Mouse (Mus musculus): ENCODE results near the gene Mrgprf. TPM values are rescaled to one million over a fixed set of nuclear protein-coding genes. Genes with fewer than 3 reads are reported as not detected.
A peak's percentile ranks its signal among the peaks of the same experiment; 100 is the strongest.

The Mrgprf gene
- polyA plus RNA-seq (2011; ENCODE audit: insufficient read length, low read depth, missing spikeins): 33.0 and 38.2 TPM in 2 replicates

DNA sequence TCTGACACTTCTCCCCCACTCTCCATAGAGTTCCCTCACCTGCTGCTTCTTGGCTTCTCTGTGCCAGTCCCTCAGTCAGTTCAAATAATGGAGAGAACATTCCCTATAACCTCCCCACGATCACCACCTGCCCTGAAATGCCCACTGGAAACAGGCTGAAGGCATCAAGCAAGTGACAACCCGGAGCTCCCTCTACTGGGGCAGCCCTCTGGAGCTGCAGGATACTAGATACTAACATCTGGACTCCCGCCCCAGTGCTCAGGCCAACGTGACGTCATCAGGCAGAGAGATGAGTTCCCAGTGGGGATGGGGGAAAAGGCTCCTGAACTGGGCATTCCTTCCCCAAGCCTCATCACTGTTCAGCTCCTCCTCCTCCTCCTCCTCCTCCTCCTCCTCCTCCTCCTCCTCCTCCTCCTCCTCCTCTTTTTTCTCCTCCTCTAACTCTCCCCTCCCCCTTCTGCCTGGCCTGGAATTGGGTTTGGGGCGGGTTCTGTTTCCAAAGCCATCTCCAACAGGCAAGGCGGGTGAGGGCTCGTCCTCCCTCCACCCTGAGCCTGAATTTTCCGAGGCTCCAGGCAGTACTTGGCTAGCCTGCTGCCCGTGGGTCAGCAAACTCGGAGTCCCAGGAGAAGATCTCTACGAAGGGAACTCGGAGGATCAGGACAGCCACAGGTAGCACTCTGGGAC, at the start of gene Mrgprf:
Gene Mrgprf, plus strand, starts transcription at position 508 of the 687 bp plus-strand sequence.
- Histone ChIP-seq H3K4me3 (ENCODE audit: insufficient read depth, low read length) (peak within 1 kb of the TSS; percentile 11), H3K27ac (ENCODE audit: insufficient read depth, low read length) (peak within 1 kb of the TSS; percentile 96), H3K4me1 (ENCODE audit: control insufficient read depth, insufficient read depth, low read length) (peaks cover 13% of the 10 kb centered on the region)
- TF ChIP-seq POLR2A (IDR thresholded peaks at IDR 0.05; ENCODE audit: low read depth, low read length) (peak; percentile 76), CTCF (IDR thresholded peaks at IDR 0.05; ENCODE audit: borderline replicate concordance, insufficient read depth, low read length) (no peak)

DNA sequence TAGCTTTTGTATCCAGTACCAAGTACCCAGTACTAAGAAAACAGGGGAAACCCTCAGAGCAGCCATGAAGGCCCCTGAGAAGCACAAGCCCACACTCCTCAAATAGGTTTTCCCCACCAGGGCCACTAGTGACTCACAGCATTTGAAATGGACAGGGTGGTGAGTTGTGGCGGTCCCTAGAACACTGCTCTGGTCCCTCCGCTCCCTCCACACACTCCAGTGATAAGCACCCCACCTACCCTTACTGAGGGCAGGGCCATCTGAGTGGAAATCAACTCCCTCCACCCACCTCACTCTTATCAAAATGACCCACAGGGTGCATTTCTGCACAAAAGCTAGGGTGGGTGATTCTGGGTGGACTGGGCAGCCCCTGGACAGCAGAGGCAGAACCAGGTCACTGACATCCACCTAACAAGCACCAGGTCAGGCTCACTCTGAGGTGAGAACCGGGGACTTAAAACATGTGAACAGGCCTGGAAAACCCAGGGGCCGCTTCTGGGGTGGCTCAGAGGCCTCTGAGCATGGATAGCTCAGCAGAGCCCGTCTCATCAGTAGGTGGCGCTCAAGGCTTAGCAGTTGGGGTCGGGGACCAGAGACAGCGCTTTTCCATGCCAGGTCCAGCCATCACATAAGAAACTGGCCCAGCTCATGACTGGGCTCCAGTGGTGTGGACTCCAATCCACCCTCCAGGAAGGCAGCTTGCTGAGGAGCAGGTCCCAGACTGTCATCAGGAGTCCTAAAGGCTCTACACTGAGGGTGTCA, 47.7 kb upstream of the Mrgprf start:
- no peaks in the 10 kb centered on the region for H3K4me1 ChIP-seq (ENCODE audit: control insufficient read depth, insufficient read depth, low read length)
- no peak overlapping the region for H3K4me3 ChIP-seq (ENCODE audit: insufficient read depth, low read length)
- no peak overlapping the region for H3K27ac ChIP-seq (ENCODE audit: insufficient read depth, low read length)
- TF ChIP-seq CTCF (IDR thresholded peaks at IDR 0.05; ENCODE audit: borderline replicate concordance, insufficient read depth, low read length) (peak; percentile 86), POLR2A (IDR thresholded peaks at IDR 0.05; ENCODE audit: low read depth, low read length) (no peak)

DNA sequence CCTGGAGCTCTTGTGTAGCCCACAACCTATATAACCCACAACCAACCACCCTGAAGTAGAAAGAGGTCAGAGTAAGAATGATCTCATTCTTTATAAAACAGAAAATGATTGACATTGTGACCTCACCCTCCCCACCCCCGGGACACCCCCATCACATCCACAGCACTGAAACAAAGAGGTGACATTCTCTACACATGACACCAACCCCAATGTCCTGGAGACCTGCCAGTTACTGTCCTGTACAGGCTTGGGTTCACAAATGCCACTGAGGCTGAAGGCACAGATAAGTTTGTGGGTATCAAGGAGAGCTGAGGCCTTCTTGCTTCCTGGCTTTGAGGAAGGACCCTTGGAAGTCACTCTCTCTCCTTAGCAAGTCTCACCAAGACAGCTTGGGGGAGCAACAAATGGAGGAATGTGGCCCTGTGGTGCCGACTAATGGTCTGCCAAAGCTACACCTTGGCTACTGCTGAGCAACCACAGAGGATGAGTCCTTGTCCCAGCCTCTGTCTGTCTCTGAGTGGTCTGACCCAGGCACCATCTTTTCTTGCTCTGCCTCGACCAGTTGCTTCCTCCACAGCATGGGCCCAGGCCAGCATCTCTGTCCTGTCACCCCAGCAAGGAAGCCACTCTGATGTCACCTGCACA, 46.5 kb upstream of the Mrgprf start:
- H3K4me3 ChIP-seq (ENCODE audit: insufficient read depth, low read length): no peak overlapping the region
- H3K27ac ChIP-seq (ENCODE audit: insufficient read depth, low read length): no peak overlapping the region
- TF ChIP-seq CTCF (IDR thresholded peaks at IDR 0.05; ENCODE audit: borderline replicate concordance, insufficient read depth, low read length) (no peak), POLR2A (IDR thresholded peaks at IDR 0.05; ENCODE audit: low read depth, low read length) (no peak)
- no peaks in the 10 kb centered on the region for H3K4me1 ChIP-seq (ENCODE audit: control insufficient read depth, insufficient read depth, low read length)

DNA sequence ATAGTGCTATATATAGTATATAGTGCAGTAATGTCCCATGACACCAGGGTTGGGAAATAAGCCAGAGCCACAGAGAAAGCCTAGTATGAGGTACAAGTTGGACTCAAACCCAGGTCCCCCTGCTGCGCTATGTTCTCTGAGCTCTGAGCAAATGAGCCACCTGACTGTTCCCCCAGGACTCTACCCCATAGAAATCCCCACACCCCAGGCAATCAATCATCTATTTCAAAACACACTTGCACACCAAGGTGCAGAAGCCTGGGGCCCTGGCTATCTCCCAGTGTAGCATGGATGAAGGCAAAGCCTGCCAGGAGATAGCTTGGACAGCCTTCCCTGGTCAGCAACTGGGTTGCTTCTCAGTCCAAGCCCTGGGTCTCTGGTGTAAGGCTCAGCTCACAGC, 44.5 kb upstream of the Mrgprf start:
- Histone ChIP-seq H3K27ac (ENCODE audit: insufficient read depth, low read length) (no peak overlapping the region), H3K4me1 (ENCODE audit: control insufficient read depth, insufficient read depth, low read length) (no peaks in the 10 kb centered on the region), H3K4me3 (ENCODE audit: insufficient read depth, low read length) (no peak overlapping the region)
- TF ChIP-seq CTCF (IDR thresholded peaks at IDR 0.05; ENCODE audit: borderline replicate concordance, insufficient read depth, low read length) (no peak), POLR2A (IDR thresholded peaks at IDR 0.05; ENCODE audit: low read depth, low read length) (no peak)

DNA sequence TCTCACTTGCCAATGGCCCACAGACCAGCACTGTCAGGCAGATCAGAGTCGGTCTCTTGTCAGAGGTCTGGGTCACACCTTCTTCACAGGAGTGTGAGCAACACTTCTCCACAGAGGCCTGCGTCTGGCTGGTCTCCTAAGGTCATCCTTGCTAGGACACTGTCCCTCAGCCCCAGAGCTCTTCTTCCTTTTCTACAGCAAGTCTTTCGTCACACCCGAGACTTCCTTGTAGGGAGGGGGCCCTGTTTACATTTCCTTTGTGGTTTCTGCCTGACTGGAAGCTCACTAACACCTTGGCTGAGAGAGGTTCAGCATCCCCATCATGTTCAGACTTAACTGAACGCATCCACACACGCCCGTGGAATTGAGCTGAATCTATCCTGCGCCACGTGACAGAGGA, 36.4 kb upstream of the Mrgprf start:
- TF ChIP-seq POLR2A (IDR thresholded peaks at IDR 0.05; ENCODE audit: low read depth, low read length) (no peak), CTCF (IDR thresholded peaks at IDR 0.05; ENCODE audit: borderline replicate concordance, insufficient read depth, low read length) (no peak)

DNA sequence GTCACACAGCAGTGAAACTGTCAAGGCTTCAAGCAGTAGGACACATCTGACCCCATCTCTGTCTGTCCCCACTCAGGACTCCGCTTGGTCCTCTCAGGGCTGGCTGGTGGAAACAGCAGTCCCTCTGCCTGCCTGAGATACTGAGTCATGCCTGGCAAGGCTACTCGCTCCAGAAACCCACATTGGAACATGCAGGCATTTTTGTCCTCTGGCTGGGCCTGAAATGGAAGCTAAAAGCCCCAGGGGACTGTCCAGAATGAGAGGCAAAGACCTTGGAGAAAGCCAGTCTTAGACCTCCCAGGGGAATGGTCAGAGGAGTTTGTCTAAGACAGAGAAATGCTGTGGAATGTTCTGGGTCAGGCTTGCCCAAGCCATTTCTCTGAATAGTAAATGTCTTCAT, 34.6 kb upstream of the Mrgprf start:
- Histone ChIP-seq H3K4me1 (ENCODE audit: control insufficient read depth, insufficient read depth, low read length) (peaks cover 2% of the 10 kb centered on the region; the same call in 1 of the 2 replicates), H3K27ac (ENCODE audit: insufficient read depth, low read length) (peak overlapping the region; percentile 68), H3K4me3 (ENCODE audit: insufficient read depth, low read length) (no peak overlapping the region)
- TF ChIP-seq POLR2A (IDR thresholded peaks at IDR 0.05; ENCODE audit: low read depth, low read length): no peak
- no peak for TF ChIP-seq CTCF (IDR thresholded peaks at IDR 0.05; ENCODE audit: borderline replicate concordance, insufficient read depth, low read length)

More for the DNA sequence above, 36.4 kb upstream of the Mrgprf start:
- peaks cover 2% of the 10 kb centered on the region; the same call in 1 of the 2 replicates for H3K4me1 ChIP-seq (ENCODE audit: control insufficient read depth, insufficient read depth, low read length)
- no peak overlapping the region for H3K4me3 ChIP-seq (ENCODE audit: insufficient read depth, low read length)
- no peak overlapping the region for H3K27ac ChIP-seq (ENCODE audit: insufficient read depth, low read length)

DNA sequence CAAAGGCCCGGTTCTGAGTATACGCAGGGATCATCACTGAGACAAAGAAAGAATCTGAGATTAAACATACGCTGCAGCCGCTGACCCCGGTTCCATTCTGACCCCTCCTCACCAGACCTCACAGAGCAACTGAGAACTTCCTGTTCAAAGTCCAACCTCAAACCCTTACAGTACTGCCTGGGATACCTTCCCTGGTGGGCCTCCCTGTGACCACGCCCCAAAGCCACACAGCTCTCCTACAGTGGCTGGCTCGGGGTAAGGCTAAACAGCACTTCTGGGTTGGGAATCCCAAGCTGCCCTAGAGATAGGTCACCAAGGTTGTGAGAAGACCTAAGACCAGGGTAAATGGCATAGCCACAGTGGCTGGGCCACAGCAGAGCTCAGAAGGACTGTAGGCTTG, 31.7 kb upstream of the Mrgprf start:
- TF ChIP-seq CTCF (IDR thresholded peaks at IDR 0.05; ENCODE audit: borderline replicate concordance, insufficient read depth, low read length): no peak
- H3K4me1 ChIP-seq (ENCODE audit: control insufficient read depth, insufficient read depth, low read length): peaks cover 2% of the 10 kb centered on the region; the same call in 1 of the 2 replicates
- no peak overlapping the region for H3K27ac ChIP-seq (ENCODE audit: insufficient read depth, low read length)
- H3K4me3 ChIP-seq (ENCODE audit: insufficient read depth, low read length): no peak overlapping the region

DNA sequence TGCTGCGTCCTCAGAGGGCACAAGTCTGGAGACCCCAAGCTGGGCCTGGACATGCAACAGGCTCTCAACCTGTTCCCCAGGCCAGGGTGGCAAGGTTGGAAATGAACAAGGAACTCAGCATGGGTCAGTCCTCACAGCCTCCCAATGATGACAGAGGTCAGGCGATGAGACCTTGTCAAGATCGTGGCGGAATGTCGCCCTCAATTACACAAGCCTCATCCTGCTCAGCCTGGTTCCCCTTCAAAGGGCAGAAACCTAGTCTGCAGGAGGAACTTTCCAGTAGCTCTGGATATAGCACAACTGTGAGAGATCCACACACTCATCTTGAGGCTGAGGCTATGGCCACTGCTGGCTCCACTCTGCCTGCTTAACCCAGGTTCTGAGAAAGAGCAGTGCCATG, 29.7 kb upstream of the Mrgprf start:
- Histone ChIP-seq H3K4me3 (ENCODE audit: insufficient read depth, low read length) (no peak overlapping the region), H3K27ac (ENCODE audit: insufficient read depth, low read length) (no peak overlapping the region), H3K4me1 (ENCODE audit: control insufficient read depth, insufficient read depth, low read length) (peaks cover 2% of the 10 kb centered on the region; the same call in 1 of the 2 replicates)
- TF ChIP-seq POLR2A (IDR thresholded peaks at IDR 0.05; ENCODE audit: low read depth, low read length) (no peak), CTCF (IDR thresholded peaks at IDR 0.05; ENCODE audit: borderline replicate concordance, insufficient read depth, low read length) (no peak)

DNA sequence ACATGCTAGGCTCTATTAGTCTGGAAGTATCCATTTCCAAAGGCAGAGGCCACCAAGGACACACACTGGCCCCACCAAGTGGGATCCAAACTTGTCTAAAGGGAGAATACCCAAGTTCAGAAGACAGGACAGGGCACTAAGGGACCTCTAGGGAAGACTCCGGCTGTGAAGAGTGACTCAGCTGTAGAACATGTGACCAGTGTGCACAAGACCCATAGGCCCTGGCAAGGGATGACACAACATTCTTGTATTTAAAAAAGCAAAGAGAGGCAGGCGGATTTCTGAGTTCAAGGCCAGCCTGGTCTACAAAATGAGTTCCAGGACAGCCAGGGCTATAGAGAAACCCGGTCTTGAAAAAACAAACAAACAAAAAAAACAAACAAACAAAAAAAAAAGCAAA, 25.1 kb upstream of the Mrgprf start:
- TF ChIP-seq CTCF (IDR thresholded peaks at IDR 0.05; ENCODE audit: borderline replicate concordance, insufficient read depth, low read length) (no peak), POLR2A (IDR thresholded peaks at IDR 0.05; ENCODE audit: low read depth, low read length) (no peak)
- H3K4me1 ChIP-seq (ENCODE audit: control insufficient read depth, insufficient read depth, low read length): no peaks in the 10 kb centered on the region
- no peak overlapping the region for H3K4me3 ChIP-seq (ENCODE audit: insufficient read depth, low read length)
- H3K27ac ChIP-seq (ENCODE audit: insufficient read depth, low read length): no peak overlapping the region
